Mouse (Mus musculus) thymus, postnatal 0 days (tissue): ENCODE measurements around the gene Gm14434. TPM values are rescaled to one million over a fixed set of nuclear protein-coding genes. Genes with fewer than 3 reads are reported as not detected.
"Not testable (repeated sequence)": the region's sequence is repeated elsewhere in the genome, so short reads cannot be mapped to it uniquely, and the experiment has no call there.

Experiments
- DNase-seq: peaks from one replicate; pipeline ENCODE4 v3.0.0-alpha.2; 2015; ENCODE audit warnings: low spot score
- polyA plus RNA-seq: library from polyadenylated mRNA; unstranded; fragments of >200 nt; fragmentation: Nextera tagmentation; extraction: Ambion mirVana; gene quantifications from 2 replicates; pipeline ENCODE4 v1.2.1, GENCODE M21; 2015

Gene Gm14434
- polyA plus RNA-seq: 20.6 and 23.1 TPM in 2 replicates

DNA sequence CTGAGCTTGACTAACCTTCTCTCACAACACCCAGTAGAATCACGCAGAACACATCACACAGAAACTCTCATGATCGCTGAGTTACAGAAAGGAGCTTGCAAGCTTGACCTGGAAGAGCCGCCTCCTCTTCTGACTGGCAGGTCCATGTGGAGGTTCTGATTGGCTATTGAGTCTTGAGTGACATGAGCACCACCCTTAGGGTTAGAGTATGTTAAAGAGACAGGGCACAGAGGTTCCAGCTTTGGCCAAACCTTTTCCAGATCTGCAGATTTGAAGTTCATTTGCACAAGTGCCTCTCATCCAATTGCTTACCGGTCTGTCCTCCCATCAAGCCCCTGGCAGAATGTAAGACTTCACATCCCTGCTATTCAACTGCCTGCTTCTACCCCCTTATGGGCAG, at the start of gene Gm14434:
Gene Gm14434, minus strand, starts transcription at position 101 of the 400 bp plus-strand sequence.
- not testable (repeated sequence) for DNase-seq

DNA sequence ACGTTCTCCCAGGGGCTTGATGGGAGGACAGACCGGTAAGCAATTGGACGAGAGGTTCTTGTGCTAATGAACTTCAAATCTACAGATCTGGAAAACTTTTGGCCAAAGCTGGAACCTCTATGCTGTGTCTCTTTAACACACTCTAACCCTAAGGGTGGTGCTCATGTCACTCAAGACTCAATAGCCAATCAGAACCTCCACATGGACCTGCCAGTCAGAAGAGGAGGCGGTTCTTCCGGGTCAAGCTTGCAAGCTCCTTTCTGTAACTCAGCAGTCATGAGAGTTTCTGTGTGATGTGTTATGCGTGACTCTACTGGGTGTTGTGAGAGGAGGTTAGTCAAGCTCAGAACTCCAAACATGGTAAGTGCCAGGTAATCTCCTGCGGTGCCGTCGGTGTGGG, 34.2 kb upstream of the Gm14434 start, which contains the start of gene Zfp967:
Gene Zfp967, plus strand, starts transcription at position 301 of the 400 bp plus-strand sequence.
- DNase-seq: not testable (repeated sequence)

DNA sequence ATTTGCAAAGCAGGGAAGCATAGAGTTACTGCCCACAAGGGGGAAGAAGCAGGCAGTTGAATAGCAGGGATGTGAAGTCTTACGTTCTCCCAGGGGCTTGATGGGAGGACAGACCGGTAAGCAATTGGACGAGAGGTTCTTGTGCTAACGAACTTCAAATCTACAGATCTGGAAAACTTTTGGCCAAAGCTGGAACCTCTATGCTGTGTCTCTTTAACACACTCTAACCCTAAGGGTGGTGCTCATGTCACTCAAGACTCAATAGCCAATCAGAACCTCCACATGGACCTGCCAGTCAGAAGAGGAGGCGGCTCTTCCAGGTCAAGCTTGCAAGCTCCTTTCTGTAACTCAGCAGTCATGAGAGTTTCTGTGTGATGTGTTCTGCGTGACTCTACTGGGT, 63.3 kb downstream of the Gm14434 start, which contains the start of gene Gm14435:
Gene Gm14435, plus strand, starts transcription at position 301 of the 400 bp plus-strand sequence.
- DNase-seq: not testable (repeated sequence)

Other genes with a start within 250 kb of the Gm14434 start
- not detected in 2 replicates for gene Gm11009, start 167.3 kb downstream of the Gm14434 start, polyA plus RNA-seq
- 11.6 and 13.5 TPM in 2 replicates for gene Gm14435, start 63.2 kb downstream of the Gm14434 start, polyA plus RNA-seq
- gene Zfp967, start 34.3 kb upstream of the Gm14434 start, polyA plus RNA-seq: not detected in 2 replicates
- gene Gm14308, start 149.6 kb upstream of the Gm14434 start, polyA plus RNA-seq: 15.2 and 17.1 TPM in 2 replicates
- 9.3 and 17.7 TPM in 2 replicates for gene Zfp973, start 183.7 kb upstream of the Gm14434 start, polyA plus RNA-seq
- 28.2 and 30.5 TPM in 2 replicates for gene Gm14305, start 221.5 kb upstream of the Gm14434 start, polyA plus RNA-seq